Mouse (Mus musculus) ES-Bruce4 (cell line): ENCODE data around the gene Wbp1.

Source experiments
- CTCF ChIP-seq: IDR thresholded peaks from one replicate; pipeline ENCODE4 v1.8.1; 2011; ENCODE audit warnings: low read depth, low read length
- EP300 ChIP-seq: IDR thresholded peaks from 2 replicates; pipeline ENCODE4 v1.6.1; 2011; ENCODE audit warnings: low read depth, low read length; ENCODE audit not compliant: insufficient read depth

GRCm38 (mm10) chr6:83147280-83147679, 25.9 kb upstream of the Wbp1 start:
- no peak for TF ChIP-seq CTCF
- TF ChIP-seq EP300 = no peak
